Mouse (Mus musculus): ENCODE measurements around the gene Ampd3. TPM values are rescaled to one million over a fixed set of nuclear protein-coding genes. Genes with fewer than 3 reads are reported as not detected.

Gene Ampd3
- polyA plus RNA-seq, 1 experiment from 2014 or later = 1.8 TPM

DNA sequence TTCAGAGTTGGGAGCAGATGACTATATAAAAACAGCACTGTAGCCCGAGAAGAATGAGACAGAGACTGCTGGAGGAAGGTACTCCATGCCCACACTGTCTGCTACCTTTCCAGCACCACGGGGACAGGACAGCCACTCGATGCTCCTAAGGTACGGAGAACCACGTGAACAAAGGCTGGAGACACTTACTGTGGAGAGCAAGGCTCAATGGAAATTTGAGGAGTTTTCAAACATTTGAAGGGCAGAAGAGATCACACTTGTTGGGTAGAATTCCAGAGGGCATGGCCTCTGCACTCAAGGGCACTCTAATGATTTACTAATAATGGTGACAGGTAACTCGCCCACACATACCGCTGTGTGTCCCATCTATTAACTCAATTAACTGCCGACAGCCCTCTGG lies 55.1 kb downstream of the Ampd3 start:
- WGBS = 75% methylated on average over 8 of the region's 8 CpGs
- no peak for DNase-seq (ENCODE audit: low spot score)
- H3K4me2 ChIP-seq (ENCODE audit: low read depth, severe bottlenecking) = no peak overlapping the region
- peaks cover 5% of the 10 kb centered on the region; the same call in 1 of the 2 replicates for H3K36me3 ChIP-seq (ENCODE audit: control insufficient read depth, insufficient read depth, low read length)
- no peaks in the 10 kb centered on the region for H3K4me1 ChIP-seq (ENCODE audit: control insufficient read depth, insufficient read depth, low read length)
- H3K9ac ChIP-seq (ENCODE audit: low read length) = no peak overlapping the region
- H3K4me3 ChIP-seq (ENCODE audit: low read depth, low read length) = no peak overlapping the region
- no peak for ATAC-seq (ENCODE audit: insufficient number of reproducible peaks, low FRiP score, low TSS enrichment, low read depth)
- no peaks in the 10 kb centered on the region for H3K9me3 ChIP-seq (ENCODE audit: control insufficient read depth, low read length)
- H3K27ac ChIP-seq (replicated peaks; ENCODE audit: low read depth, low read length) = no peak overlapping the region
- no peaks in the 10 kb centered on the region for H3K27me3 ChIP-seq (ENCODE audit: control insufficient read depth, insufficient read depth, low read length)

GRCm38 (mm10) chr7:110823593-110823992 lies 55.6 kb downstream of the Ampd3 start:
- DNase-seq (ENCODE audit: low spot score) = no peak
- 82% methylated on average over 4 of the region's 4 CpGs for WGBS
- ATAC-seq (ENCODE audit: insufficient number of reproducible peaks, low FRiP score, low TSS enrichment, low read depth) = no peak
- Histone ChIP-seq H3K9me3 (ENCODE audit: control insufficient read depth, low read length) (no peaks in the 10 kb centered on the region), H3K36me3 (ENCODE audit: control insufficient read depth, insufficient read depth, low read length) (peaks cover 5% of the 10 kb centered on the region; the same call in 1 of the 2 replicates), H3K27ac (replicated peaks; ENCODE audit: low read depth, low read length) (no peak overlapping the region), H3K4me2 (ENCODE audit: low read depth, severe bottlenecking) (no peak overlapping the region), H3K4me1 (ENCODE audit: control insufficient read depth, insufficient read depth, low read length) (no peaks in the 10 kb centered on the region), H3K4me3 (ENCODE audit: low read depth, low read length) (no peak overlapping the region), H3K9ac (ENCODE audit: low read length) (no peak overlapping the region), H3K27me3 (ENCODE audit: control insufficient read depth, insufficient read depth, low read length) (no peaks in the 10 kb centered on the region)

- H3K9ac ChIP-seq (ENCODE audit: low read length) = no peak overlapping the region
- no peak overlapping the region for H3K27ac ChIP-seq (replicated peaks; ENCODE audit: low read depth, low read length)
- H3K4me3 ChIP-seq (ENCODE audit: low read depth, low read length) = no peak overlapping the region
- H3K27me3 ChIP-seq (ENCODE audit: control insufficient read depth, insufficient read depth, low read length) = no peaks in the 10 kb centered on the region
- H3K9me3 ChIP-seq (ENCODE audit: control insufficient read depth, low read length) = no peaks in the 10 kb centered on the region
- WGBS = 94% methylated on average over 8 of the region's 8 CpGs
- no peaks in the 10 kb centered on the region for H3K4me1 ChIP-seq (ENCODE audit: control insufficient read depth, insufficient read depth, low read length)
- ATAC-seq (ENCODE audit: insufficient number of reproducible peaks, low FRiP score, low TSS enrichment, low read depth) (no peak), DNase-seq (ENCODE audit: low spot score) (no peak)
- no peak overlapping the region for H3K4me2 ChIP-seq (ENCODE audit: low read depth, severe bottlenecking)
- peaks cover 10% of the 10 kb centered on the region; the same call in 1 of the 2 replicates for H3K36me3 ChIP-seq (ENCODE audit: control insufficient read depth, insufficient read depth, low read length)
These were observed 56.3 kb downstream of the Ampd3 start for GRCm38 (mm10) chr7:110823995-110824953.

DNA sequence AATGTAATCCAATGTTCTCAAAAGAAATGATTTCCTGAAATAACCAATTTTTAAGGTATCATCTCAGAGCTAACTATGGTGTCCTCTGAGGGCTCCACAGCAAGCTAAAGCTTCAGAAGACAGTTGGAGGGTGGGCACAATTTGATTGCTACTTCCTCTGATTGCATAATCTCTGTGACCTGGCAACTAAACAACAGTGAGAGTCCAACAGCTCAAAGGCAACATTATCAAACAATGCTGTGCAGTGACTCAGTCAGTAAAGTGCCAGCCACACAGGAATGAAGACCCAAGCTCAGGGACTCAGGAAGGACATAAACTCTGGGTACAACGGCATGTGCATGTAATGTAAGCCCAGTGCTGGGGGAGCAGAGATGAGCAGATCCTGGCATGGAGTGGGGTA lies 65.0 kb downstream of the Ampd3 start:
- Histone ChIP-seq H3K27me3 (ENCODE audit: control insufficient read depth, insufficient read depth, low read length) (no peaks in the 10 kb centered on the region), H3K4me2 (ENCODE audit: low read depth, severe bottlenecking) (no peak overlapping the region), H3K4me3 (ENCODE audit: low read depth, low read length) (no peak overlapping the region), H3K9me3 (ENCODE audit: control insufficient read depth, low read length) (no peaks in the 10 kb centered on the region), H3K4me1 (ENCODE audit: control insufficient read depth, insufficient read depth, low read length) (no peaks in the 10 kb centered on the region), H3K36me3 (ENCODE audit: control insufficient read depth, insufficient read depth, low read length) (0 out of 2 replicates have a peak, but pooled peaks cover 6% of the 10 kb centered on the region), H3K9ac (ENCODE audit: low read length) (no peak overlapping the region), H3K27ac (replicated peaks; ENCODE audit: low read depth, low read length) (no peak overlapping the region)
- ATAC-seq (ENCODE audit: insufficient number of reproducible peaks, low FRiP score, low TSS enrichment, low read depth) (no peak), DNase-seq (ENCODE audit: low spot score) (no peak)
- WGBS = 97% methylated on average over 1 of the region's 1 CpGs

- Histone ChIP-seq H3K9ac (ENCODE audit: low read length) (no peak overlapping the region), H3K4me1 (ENCODE audit: control insufficient read depth, insufficient read depth, low read length) (no peaks in the 10 kb centered on the region), H3K27ac (replicated peaks; ENCODE audit: low read depth, low read length) (no peak overlapping the region), H3K4me3 (ENCODE audit: low read depth, low read length) (no peak overlapping the region), H3K27me3 (ENCODE audit: control insufficient read depth, insufficient read depth, low read length) (no peaks in the 10 kb centered on the region), H3K9me3 (ENCODE audit: control insufficient read depth, low read length) (no peaks in the 10 kb centered on the region), H3K4me2 (ENCODE audit: low read depth, severe bottlenecking) (no peak overlapping the region), H3K36me3 (ENCODE audit: control insufficient read depth, insufficient read depth, low read length) (0 out of 2 replicates have a peak, but pooled peaks cover 3% of the 10 kb centered on the region)
- DNase-seq (ENCODE audit: low spot score) (no peak), ATAC-seq (ENCODE audit: insufficient number of reproducible peaks, low FRiP score, low TSS enrichment, low read depth) (no peak)
- WGBS = 80% methylated on average over 1 of the region's 1 CpGs
These were observed 66.0 kb downstream of the Ampd3 start for GRCm38 (mm10) chr7:110834018-110834417.

DNA sequence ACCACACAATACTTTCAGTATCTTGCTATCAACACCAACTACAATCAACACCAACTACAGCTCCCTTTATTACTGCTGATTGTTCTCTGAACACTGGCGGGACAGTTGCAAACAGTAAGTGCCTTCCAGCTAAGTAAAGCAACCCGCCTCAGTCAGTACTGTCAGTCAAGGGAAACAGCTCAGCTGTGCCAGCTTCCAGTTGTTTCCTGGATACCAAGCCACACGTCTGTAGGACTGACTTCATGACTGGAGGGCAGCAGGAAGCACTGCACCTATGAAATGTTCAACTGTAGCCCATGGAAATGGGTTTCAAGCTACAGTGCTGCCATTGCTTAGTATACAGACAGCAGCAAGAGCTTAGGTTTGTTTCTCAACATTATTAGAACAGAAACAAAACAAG lies 66.5 kb downstream of the Ampd3 start:
- H3K9ac ChIP-seq (ENCODE audit: low read length) = no peak overlapping the region
- no peak overlapping the region for H3K27ac ChIP-seq (replicated peaks; ENCODE audit: low read depth, low read length)
- no peak overlapping the region for H3K4me3 ChIP-seq (ENCODE audit: low read depth, low read length)
- no peak overlapping the region for H3K4me2 ChIP-seq (ENCODE audit: low read depth, severe bottlenecking)
- 63% methylated on average over 3 of the region's 3 CpGs for WGBS
- no peak for DNase-seq (ENCODE audit: low spot score)
- H3K9me3 ChIP-seq (ENCODE audit: control insufficient read depth, low read length) = no peaks in the 10 kb centered on the region
- H3K36me3 ChIP-seq (ENCODE audit: control insufficient read depth, insufficient read depth, low read length) = no peaks in the 10 kb centered on the region
- no peaks in the 10 kb centered on the region for H3K4me1 ChIP-seq (ENCODE audit: control insufficient read depth, insufficient read depth, low read length)
- ATAC-seq (ENCODE audit: insufficient number of reproducible peaks, low FRiP score, low TSS enrichment, low read depth) = no peak
- no peaks in the 10 kb centered on the region for H3K27me3 ChIP-seq (ENCODE audit: control insufficient read depth, insufficient read depth, low read length)

- ATAC-seq (ENCODE audit: insufficient number of reproducible peaks, low FRiP score, low TSS enrichment, low read depth) (no peak), DNase-seq (ENCODE audit: low spot score) (no peak)
- Histone ChIP-seq H3K4me3 (ENCODE audit: low read depth, low read length) (no peak overlapping the region), H3K4me2 (ENCODE audit: low read depth, severe bottlenecking) (no peak overlapping the region), H3K9ac (ENCODE audit: low read length) (no peak overlapping the region), H3K36me3 (ENCODE audit: control insufficient read depth, insufficient read depth, low read length) (no peaks in the 10 kb centered on the region), H3K27me3 (ENCODE audit: control insufficient read depth, insufficient read depth, low read length) (no peaks in the 10 kb centered on the region), H3K4me1 (ENCODE audit: control insufficient read depth, insufficient read depth, low read length) (0 out of 2 replicates have a peak, but pooled peaks cover 2% of the 10 kb centered on the region), H3K9me3 (ENCODE audit: control insufficient read depth, low read length) (no peaks in the 10 kb centered on the region), H3K27ac (replicated peaks; ENCODE audit: low read depth, low read length) (no peak overlapping the region)
- WGBS = 78% methylated on average over 4 of the region's 4 CpGs
These were observed 72.3 kb downstream of the Ampd3 start for GRCm38 (mm10) chr7:110840332-110840731.

- Histone ChIP-seq H3K27me3 (ENCODE audit: control insufficient read depth, insufficient read depth, low read length) (no peaks in the 10 kb centered on the region), H3K36me3 (ENCODE audit: control insufficient read depth, insufficient read depth, low read length) (no peaks in the 10 kb centered on the region), H3K9ac (ENCODE audit: low read length) (peak within 1 kb of the TSS; percentile 88), H3K9me3 (ENCODE audit: control insufficient read depth, low read length) (no peaks in the 10 kb centered on the region), H3K27ac (replicated peaks; ENCODE audit: low read depth, low read length) (peak within 1 kb of the TSS; percentile 82), H3K4me3 (ENCODE audit: low read depth, low read length) (peak within 1 kb of the TSS; percentile 79), H3K4me2 (ENCODE audit: low read depth, severe bottlenecking) (peak within 1 kb of the TSS; percentile 83), H3K4me1 (ENCODE audit: control insufficient read depth, insufficient read depth, low read length) (0 out of 2 replicates have a peak, but pooled peaks cover 2% of the 10 kb centered on the region)
- under 1% methylated on average over 42 of the region's 42 CpGs for WGBS
- ATAC-seq (ENCODE audit: insufficient number of reproducible peaks, low FRiP score, low TSS enrichment, low read depth) (peak; percentile 88), DNase-seq (ENCODE audit: low spot score) (peak; percentile 96)
These were observed 76.2 kb downstream of the Ampd3 start, which contains the start of gene Rnf141 for GRCm38 (mm10) chr7:110843916-110844874. Gene Rnf141 (minus strand): TSS chr7:110844457.

All from limb, embryonic 11.5 days (tissue).